Mouse (Mus musculus): ENCODE results near the gene Rnf169. TPM values are rescaled to one million over a fixed set of nuclear protein-coding genes. Genes with fewer than 3 reads are reported as not detected.
"Not testable (repeated sequence)": the region's sequence is repeated elsewhere in the genome, so short reads cannot be mapped to it uniquely, and the experiment has no call there.

Rnf169 gene
- polyA plus RNA-seq, 1 experiment from 2014 or later: 5.5 TPM

DNA sequence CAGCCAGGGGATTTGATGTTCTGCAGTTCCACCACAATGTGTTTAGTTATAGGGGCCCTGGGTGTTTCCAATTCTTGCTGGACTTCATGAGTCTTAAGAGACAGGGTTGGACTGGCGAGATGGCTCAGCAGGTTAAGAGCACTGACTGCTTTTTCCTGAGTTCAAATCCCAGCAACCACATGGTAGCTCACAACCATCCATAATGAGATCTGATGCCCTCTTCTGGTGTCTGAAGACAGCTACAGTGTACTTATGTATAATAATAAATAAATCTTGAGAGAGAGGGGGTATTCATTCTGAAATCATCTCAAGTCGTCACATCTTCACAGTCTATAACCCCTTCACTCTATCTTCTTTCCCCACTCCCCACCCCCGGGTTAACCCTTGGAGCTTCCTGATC is 7.3 kb downstream of the Rnf169 start:
- H3K9me3 ChIP-seq (ENCODE audit: control insufficient read depth, low read length); H3K4me3 ChIP-seq (replicated peaks; ENCODE audit: low read length); H3K9ac ChIP-seq (replicated peaks; ENCODE audit: low read depth, low read length); H3K27me3 ChIP-seq (replicated peaks; ENCODE audit: control insufficient read depth, insufficient read depth, low read length); H3K36me3 ChIP-seq (ENCODE audit: control insufficient read depth, insufficient read depth); H3K4me2 ChIP-seq (ENCODE audit: low read length); ATAC-seq; H3K27ac ChIP-seq (ENCODE audit: low read length): not testable (repeated sequence)
- H3K4me1 ChIP-seq (replicated peaks; ENCODE audit: control insufficient read depth, insufficient read depth, low read length): peaks cover 15% of the 10 kb centered on the region
- WGBS: 92% methylated on average over 3 of the region's 3 CpGs

DNA sequence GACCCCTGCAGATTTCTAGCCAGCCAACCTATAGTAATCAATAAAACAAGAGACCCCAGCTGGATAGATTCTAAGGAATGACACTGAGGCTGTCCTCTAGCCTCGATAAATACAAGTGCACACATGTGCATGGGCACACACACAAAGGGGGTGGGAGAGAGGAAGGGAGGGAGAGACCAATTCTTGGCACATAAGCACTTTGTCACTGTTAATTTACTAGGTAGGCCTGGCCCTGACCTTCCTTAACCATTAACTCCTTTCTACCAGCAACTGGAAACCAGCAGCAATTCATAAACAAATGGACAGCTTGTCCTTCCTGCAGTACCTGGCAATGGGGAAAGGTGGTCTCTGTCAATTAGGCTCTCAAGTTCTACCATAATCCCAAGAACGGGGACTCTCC is 8.3 kb downstream of the Rnf169 start:
- no peaks in the 10 kb centered on the region for H3K27me3 ChIP-seq (replicated peaks; ENCODE audit: control insufficient read depth, insufficient read depth, low read length)
- WGBS: 85% methylated on average over 2 of the region's 2 CpGs
- no peaks in the 10 kb centered on the region for H3K9me3 ChIP-seq (ENCODE audit: control insufficient read depth, low read length)
- H3K4me3 ChIP-seq (replicated peaks; ENCODE audit: low read length): no peak overlapping the region
- H3K9ac ChIP-seq (replicated peaks; ENCODE audit: low read depth, low read length): no peak overlapping the region
- ATAC-seq: no peak
- H3K4me2 ChIP-seq (ENCODE audit: low read length): no peak overlapping the region
- peaks cover 12% of the 10 kb centered on the region for H3K4me1 ChIP-seq (replicated peaks; ENCODE audit: control insufficient read depth, insufficient read depth, low read length)
- no peaks in the 10 kb centered on the region for H3K36me3 ChIP-seq (ENCODE audit: control insufficient read depth, insufficient read depth)
- H3K27ac ChIP-seq (ENCODE audit: low read length): no peak overlapping the region

DNA sequence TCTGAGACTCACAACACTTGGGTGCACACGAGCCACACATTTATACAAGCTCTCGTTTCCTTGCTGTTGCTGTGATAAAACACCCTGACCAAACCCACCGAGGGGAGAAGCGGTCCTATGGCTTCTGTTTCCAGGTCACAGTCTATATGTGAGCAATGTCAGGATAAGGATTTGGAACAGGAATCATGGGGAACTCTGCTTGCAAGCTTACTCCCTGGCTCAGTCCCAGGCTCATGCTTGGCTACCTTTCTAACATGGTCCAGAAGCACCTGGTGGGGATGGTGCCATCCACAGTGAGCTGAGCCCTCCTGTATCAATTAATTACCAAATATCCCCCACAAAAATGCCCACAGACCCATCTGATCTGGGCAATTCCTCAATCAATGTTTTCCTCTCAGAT is 11.1 kb downstream of the Rnf169 start:
- no peak overlapping the region for H3K4me3 ChIP-seq (replicated peaks; ENCODE audit: low read length)
- no peaks in the 10 kb centered on the region for H3K9me3 ChIP-seq (ENCODE audit: control insufficient read depth, low read length)
- no peaks in the 10 kb centered on the region for H3K27me3 ChIP-seq (replicated peaks; ENCODE audit: control insufficient read depth, insufficient read depth, low read length)
- no peak for ATAC-seq
- WGBS: 72% methylated on average over 4 of the region's 4 CpGs
- H3K4me1 ChIP-seq (replicated peaks; ENCODE audit: control insufficient read depth, insufficient read depth, low read length): peaks cover 35% of the 10 kb centered on the region
- H3K36me3 ChIP-seq (ENCODE audit: control insufficient read depth, insufficient read depth): no peaks in the 10 kb centered on the region
- H3K9ac ChIP-seq (replicated peaks; ENCODE audit: low read depth, low read length): no peak overlapping the region
- no peak overlapping the region for H3K27ac ChIP-seq (ENCODE audit: low read length)
- H3K4me2 ChIP-seq (ENCODE audit: low read length): no peak overlapping the region

DNA sequence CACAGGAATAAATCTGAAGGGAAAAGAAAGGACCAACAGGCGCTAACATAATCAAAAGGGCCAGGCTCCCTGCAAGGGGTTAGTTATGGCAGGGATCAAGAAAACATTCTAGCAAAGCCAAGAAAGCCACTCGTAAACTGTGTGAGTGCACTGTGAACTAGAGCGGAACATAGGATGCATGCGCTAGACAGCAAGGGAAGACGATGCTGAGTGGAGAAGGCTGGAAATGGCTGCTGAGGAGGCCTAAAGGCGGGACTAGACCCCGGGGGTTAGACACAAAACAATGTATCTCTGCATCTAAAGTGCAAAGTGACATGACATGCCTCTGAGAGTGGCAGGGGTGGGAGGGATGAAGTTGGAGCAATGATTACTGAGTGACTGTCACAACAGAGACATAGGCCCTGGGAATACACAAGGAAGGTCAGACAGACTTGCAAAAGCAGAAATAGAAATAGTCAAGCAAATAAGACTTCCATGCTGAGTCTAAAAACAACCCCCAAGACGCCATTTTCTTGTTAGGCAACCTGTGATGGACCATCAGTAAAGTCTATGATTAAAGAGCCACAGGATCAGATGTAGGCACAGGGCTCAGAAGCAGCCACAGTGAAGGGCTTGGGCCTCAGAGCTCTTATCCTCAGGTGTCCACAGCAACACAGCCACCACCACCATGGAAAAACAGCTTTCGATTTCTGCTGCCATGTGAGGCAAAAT is 14.1 kb downstream of the Rnf169 start:
- Histone ChIP-seq H3K36me3 (ENCODE audit: control insufficient read depth, insufficient read depth) (no peaks in the 10 kb centered on the region), H3K9me3 (ENCODE audit: control insufficient read depth, low read length) (no peaks in the 10 kb centered on the region), H3K4me2 (ENCODE audit: low read length) (no peak overlapping the region), H3K27ac (ENCODE audit: low read length) (peak overlapping the region; percentile 93), H3K4me3 (replicated peaks; ENCODE audit: low read length) (no peak overlapping the region), H3K27me3 (replicated peaks; ENCODE audit: control insufficient read depth, insufficient read depth, low read length) (no peaks in the 10 kb centered on the region), H3K4me1 (replicated peaks; ENCODE audit: control insufficient read depth, insufficient read depth, low read length) (peaks cover 46% of the 10 kb centered on the region), H3K9ac (replicated peaks; ENCODE audit: low read depth, low read length) (0 out of 2 replicates have a peak overlapping the region, but pooled peaks have one; percentile 1)
- ATAC-seq: peak; percentile 64
- WGBS: 35% methylated on average over 9 of the region's 9 CpGs

DNA sequence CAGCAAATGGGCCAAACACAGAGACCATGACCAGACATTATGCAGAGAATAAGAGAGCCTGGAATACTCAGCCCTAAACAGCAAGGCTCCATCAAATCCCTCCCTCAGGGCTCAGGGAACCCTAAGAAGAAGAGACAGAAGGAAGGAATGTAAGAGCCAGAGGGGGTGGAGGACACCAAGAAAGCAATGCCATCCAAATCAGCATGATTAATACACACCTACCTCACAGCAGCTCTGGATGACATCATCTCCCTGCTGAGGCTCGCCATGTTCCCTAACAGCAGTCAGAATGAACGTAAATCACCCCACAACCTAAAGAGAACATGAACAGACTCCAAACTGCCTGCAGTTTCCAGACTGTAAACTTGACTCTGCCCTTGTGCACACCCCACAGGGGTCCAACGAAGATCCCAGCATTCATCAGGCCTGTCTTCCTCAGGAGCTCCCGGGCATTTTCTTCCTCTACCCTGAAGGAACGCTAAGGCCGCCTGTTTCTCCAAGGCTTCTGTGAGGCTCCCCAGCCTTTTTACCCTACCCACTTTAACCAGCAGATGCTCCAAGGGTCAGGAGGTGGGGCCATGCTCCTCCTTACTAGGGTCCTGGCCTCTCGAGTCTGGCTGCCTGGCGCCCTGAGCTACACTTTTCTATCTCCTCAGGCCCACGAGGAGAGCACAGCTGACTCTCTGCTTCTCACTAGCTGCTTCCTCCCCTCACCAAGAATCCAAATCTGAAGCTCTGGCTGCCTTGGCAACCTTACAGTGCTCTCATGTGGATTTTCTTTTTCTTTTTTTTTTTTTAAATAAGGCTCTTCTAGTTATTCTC is 15.0 kb downstream of the Rnf169 start:
- peak; percentile 73 for ATAC-seq
- Histone ChIP-seq H3K4me2 (ENCODE audit: low read length) (peak overlapping the region; percentile 37), H3K4me3 (replicated peaks; ENCODE audit: low read length) (peak overlapping the region; percentile 14), H3K4me1 (replicated peaks; ENCODE audit: control insufficient read depth, insufficient read depth, low read length) (peaks cover 46% of the 10 kb centered on the region), H3K9me3 (ENCODE audit: control insufficient read depth, low read length) (no peaks in the 10 kb centered on the region), H3K36me3 (ENCODE audit: control insufficient read depth, insufficient read depth) (no peaks in the 10 kb centered on the region), H3K27ac (ENCODE audit: low read length) (peak overlapping the region; percentile 93), H3K27me3 (replicated peaks; ENCODE audit: control insufficient read depth, insufficient read depth, low read length) (no peaks in the 10 kb centered on the region), H3K9ac (replicated peaks; ENCODE audit: low read depth, low read length) (peak overlapping the region; percentile 57)
- WGBS: 32% methylated on average over 9 of the region's 9 CpGs

DNA sequence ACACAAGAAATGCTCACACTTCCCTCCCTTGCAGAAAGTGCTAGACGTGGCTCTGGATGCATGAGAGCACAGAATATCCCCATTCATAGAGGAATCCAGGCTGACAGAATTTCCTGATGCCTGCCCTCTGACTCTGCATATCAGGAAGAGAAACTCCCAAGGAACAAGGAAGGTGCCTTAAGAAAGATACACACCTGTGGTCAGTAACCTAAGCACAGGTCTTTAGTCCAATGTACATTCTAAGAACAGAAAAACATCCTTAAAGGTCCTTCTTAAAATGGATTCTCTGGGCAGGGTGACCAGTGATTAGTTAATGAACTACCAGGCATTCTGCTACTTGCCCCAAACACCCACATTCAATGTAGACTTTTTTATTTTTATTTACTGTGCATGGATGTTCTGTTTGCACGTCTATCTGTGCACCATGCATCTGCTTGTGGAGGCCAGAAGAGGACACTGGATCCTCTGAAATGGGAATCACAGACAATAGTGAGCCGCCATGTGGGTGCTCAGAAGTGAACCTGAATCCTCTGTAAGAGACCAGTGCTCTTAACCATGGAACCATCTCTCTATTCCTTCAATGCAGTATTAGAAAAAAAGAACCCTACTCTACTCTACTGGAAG is 16.9 kb downstream of the Rnf169 start:
- no peak overlapping the region for H3K4me2 ChIP-seq (ENCODE audit: low read length)
- H3K36me3 ChIP-seq (ENCODE audit: control insufficient read depth, insufficient read depth): no peaks in the 10 kb centered on the region
- no peaks in the 10 kb centered on the region for H3K9me3 ChIP-seq (ENCODE audit: control insufficient read depth, low read length)
- H3K9ac ChIP-seq (replicated peaks; ENCODE audit: low read depth, low read length): no peak overlapping the region
- peaks cover 36% of the 10 kb centered on the region for H3K4me1 ChIP-seq (replicated peaks; ENCODE audit: control insufficient read depth, insufficient read depth, low read length)
- H3K27me3 ChIP-seq (replicated peaks; ENCODE audit: control insufficient read depth, insufficient read depth, low read length): no peaks in the 10 kb centered on the region
- 74% methylated on average over 3 of the region's 3 CpGs for WGBS
- ATAC-seq: no peak
- no peak overlapping the region for H3K4me3 ChIP-seq (replicated peaks; ENCODE audit: low read length)
- no peak overlapping the region for H3K27ac ChIP-seq (ENCODE audit: low read length)

DNA sequence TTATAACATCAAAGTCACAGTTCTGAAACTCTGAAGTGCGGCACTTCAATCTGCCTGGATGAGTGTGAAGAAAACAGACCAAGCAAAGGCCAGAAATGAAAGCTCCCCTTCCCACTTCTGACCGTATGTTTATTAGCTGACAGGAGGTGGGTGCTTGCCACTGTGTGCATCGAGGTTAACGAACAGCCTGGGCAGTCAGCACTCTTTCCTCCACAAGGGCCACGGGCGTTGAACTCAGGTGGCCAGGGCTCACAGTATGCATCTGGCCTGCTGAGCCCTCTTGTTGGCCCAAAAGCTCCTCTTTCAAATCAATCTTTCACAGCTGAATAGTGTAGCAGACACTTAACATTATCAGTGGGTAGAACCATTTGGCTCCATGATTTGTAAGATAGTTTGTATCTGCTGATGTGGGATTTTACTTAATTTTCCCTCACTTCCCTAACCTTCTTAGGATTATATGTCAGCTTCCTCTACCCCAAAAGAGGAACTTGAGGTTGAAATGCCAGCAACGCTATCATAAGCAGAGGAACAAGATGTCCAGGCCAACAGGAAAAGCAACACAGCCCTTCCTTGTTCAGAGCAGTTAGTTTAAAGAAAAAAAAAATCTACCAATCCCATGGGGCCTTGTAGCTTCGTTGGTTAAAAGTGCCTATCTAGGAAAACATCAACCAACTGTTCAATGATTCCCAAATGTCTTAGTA is 17.6 kb downstream of the Rnf169 start:
- peaks cover 34% of the 10 kb centered on the region for H3K4me1 ChIP-seq (replicated peaks; ENCODE audit: control insufficient read depth, insufficient read depth, low read length)
- no peak overlapping the region for H3K4me3 ChIP-seq (replicated peaks; ENCODE audit: low read length)
- WGBS: 66% methylated on average over 8 of the region's 8 CpGs
- no peak for ATAC-seq
- no peak overlapping the region for H3K4me2 ChIP-seq (ENCODE audit: low read length)
- no peaks in the 10 kb centered on the region for H3K27me3 ChIP-seq (replicated peaks; ENCODE audit: control insufficient read depth, insufficient read depth, low read length)
- H3K9me3 ChIP-seq (ENCODE audit: control insufficient read depth, low read length): no peaks in the 10 kb centered on the region
- no peak overlapping the region for H3K9ac ChIP-seq (replicated peaks; ENCODE audit: low read depth, low read length)
- no peak overlapping the region for H3K27ac ChIP-seq (ENCODE audit: low read length)
- no peaks in the 10 kb centered on the region for H3K36me3 ChIP-seq (ENCODE audit: control insufficient read depth, insufficient read depth)

DNA sequence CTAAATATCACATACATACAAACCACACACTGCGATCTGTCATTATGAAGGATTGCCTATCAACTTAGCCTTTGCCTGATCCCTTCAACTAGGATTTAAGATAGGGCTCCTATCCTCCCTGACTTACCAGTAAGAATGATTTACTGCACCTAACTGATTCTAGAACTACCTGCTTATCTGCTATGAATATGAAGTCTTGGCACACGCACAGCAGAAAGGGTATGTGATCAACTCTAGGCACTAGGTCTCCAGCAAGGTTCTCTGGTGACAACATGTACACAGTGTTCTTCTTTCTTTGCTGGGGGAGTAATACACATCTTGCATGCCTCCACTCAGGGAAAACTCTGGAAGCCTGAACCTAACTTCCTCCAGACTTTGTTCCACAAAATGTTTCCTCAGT is 18.7 kb downstream of the Rnf169 start:
- Histone ChIP-seq H3K27me3 (replicated peaks; ENCODE audit: control insufficient read depth, insufficient read depth, low read length) (no peaks in the 10 kb centered on the region), H3K36me3 (ENCODE audit: control insufficient read depth, insufficient read depth) (no peaks in the 10 kb centered on the region), H3K9me3 (ENCODE audit: control insufficient read depth, low read length) (no peaks in the 10 kb centered on the region), H3K4me2 (ENCODE audit: low read length) (no peak overlapping the region), H3K9ac (replicated peaks; ENCODE audit: low read depth, low read length) (no peak overlapping the region), H3K4me1 (replicated peaks; ENCODE audit: control insufficient read depth, insufficient read depth, low read length) (peaks cover 37% of the 10 kb centered on the region), H3K4me3 (replicated peaks; ENCODE audit: low read length) (no peak overlapping the region), H3K27ac (ENCODE audit: low read length) (no peak overlapping the region)
- no peak for ATAC-seq
- WGBS: 95% methylated on average over 2 of the region's 2 CpGs

DNA sequence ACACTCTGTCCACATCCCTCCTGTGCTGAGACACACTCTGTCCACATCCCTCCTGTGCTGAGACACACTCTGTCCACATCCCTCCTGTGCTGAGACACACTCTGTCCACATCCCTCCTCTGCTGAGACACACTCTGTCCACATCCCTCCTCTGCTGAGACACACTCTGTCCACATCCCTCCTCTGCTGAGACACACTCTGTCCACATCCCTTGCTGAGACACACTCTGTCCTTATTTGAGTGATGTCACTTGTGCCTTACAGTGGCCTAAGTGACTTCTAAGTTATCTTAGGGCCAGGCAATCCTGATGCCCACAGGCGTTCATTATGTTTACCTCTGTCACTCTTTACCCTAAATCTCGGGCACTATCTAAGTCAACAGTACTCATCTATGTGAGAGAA is 19.7 kb downstream of the Rnf169 start:
- not testable (repeated sequence) for ATAC-seq; H3K4me2 ChIP-seq (ENCODE audit: low read length); H3K27ac ChIP-seq (ENCODE audit: low read length); H3K9ac ChIP-seq (replicated peaks; ENCODE audit: low read depth, low read length); H3K27me3 ChIP-seq (replicated peaks; ENCODE audit: control insufficient read depth, insufficient read depth, low read length); H3K4me3 ChIP-seq (replicated peaks; ENCODE audit: low read length); H3K9me3 ChIP-seq (ENCODE audit: control insufficient read depth, low read length); H3K36me3 ChIP-seq (ENCODE audit: control insufficient read depth, insufficient read depth)
- WGBS: 87% methylated on average over 2 of the region's 2 CpGs
- peaks cover 29% of the 10 kb centered on the region for H3K4me1 ChIP-seq (replicated peaks; ENCODE audit: control insufficient read depth, insufficient read depth, low read length)
